Mouse (Mus musculus) liver, embryonic 12.5 days (tissue): ENCODE measurements around the gene Sbf2. TPM values are rescaled to one million over a fixed set of nuclear protein-coding genes. Genes with fewer than 3 reads are reported as not detected.

Experiments
- ATAC-seq: fragments of 200-750 bp; cut with Nextera tagmentation; 2 replicates; pipeline ENCODE4 v1.8.0; 2017; ENCODE audit warnings: moderate number of reproducible peaks, mild to moderate bottlenecking, moderate library complexity
- H3K27ac ChIP-seq: fragments of 300-500 bp; sonication (generic); 2 replicates; pipeline ENCODE4 v1.5.1; 2016; ENCODE audit warnings: mild to moderate bottlenecking
- H3K27me3 ChIP-seq: fragments of 300-500 bp; sonication (generic); replicated peaks from 2 replicates; pipeline ENCODE4 v1.6.1; 2016; ENCODE audit warnings: mild to moderate bottlenecking, moderate library complexity
- H3K36me3 ChIP-seq: fragments of 300-500 bp; sonication (generic); 2 replicates; pipeline ENCODE4 v1.6.1; 2016; ENCODE audit warnings: mild to moderate bottlenecking, moderate library complexity
- H3K4me1 ChIP-seq: fragments of 300-500 bp; sonication (generic); 2 replicates; pipeline ENCODE4 v1.6.1; 2016
- H3K4me2 ChIP-seq: fragments of 300-500 bp; sonication (generic); 2 replicates; pipeline ENCODE4 v1.6.1; 2016; ENCODE audit warnings: mild to moderate bottlenecking, moderate library complexity
- H3K4me3 ChIP-seq: fragments of 300-500 bp; sonication (generic); 2 replicates; pipeline ENCODE4 v1.5.1; 2016; ENCODE audit warnings: mild to moderate bottlenecking, moderate library complexity
- H3K9ac ChIP-seq: fragments of 300-500 bp; sonication (generic); 2 replicates; pipeline ENCODE4 v1.6.1; 2016; ENCODE audit warnings: mild to moderate bottlenecking, moderate library complexity
- H3K9me3 ChIP-seq: fragments of 300-500 bp; sonication (generic); replicated peaks from 2 replicates; pipeline ENCODE4 v1.6.1; 2016; ENCODE audit warnings: mild to moderate bottlenecking, moderate library complexity
- WGBS: fragments of 180-500 bp; shearing (Covaris S2); methylation state at CpG from one replicate; pipeline ENCODE4 v1.1.7; 2016; ENCODE audit not compliant: insufficient replicate concordance; 5-methylcytosine and 5-hydroxymethylcytosine counted together
- polyA plus RNA-seq: library from polyadenylated mRNA; unstranded; fragments of >200 nt; fragmentation: Nextera tagmentation; extraction: Ambion mirVana; gene quantifications from 2 replicates; pipeline ENCODE4 v1.2.1, GENCODE M21; 2016

The Sbf2 gene
- polyA plus RNA-seq, 1 experiment from 2014 or later = 9.2 TPM

DNA sequence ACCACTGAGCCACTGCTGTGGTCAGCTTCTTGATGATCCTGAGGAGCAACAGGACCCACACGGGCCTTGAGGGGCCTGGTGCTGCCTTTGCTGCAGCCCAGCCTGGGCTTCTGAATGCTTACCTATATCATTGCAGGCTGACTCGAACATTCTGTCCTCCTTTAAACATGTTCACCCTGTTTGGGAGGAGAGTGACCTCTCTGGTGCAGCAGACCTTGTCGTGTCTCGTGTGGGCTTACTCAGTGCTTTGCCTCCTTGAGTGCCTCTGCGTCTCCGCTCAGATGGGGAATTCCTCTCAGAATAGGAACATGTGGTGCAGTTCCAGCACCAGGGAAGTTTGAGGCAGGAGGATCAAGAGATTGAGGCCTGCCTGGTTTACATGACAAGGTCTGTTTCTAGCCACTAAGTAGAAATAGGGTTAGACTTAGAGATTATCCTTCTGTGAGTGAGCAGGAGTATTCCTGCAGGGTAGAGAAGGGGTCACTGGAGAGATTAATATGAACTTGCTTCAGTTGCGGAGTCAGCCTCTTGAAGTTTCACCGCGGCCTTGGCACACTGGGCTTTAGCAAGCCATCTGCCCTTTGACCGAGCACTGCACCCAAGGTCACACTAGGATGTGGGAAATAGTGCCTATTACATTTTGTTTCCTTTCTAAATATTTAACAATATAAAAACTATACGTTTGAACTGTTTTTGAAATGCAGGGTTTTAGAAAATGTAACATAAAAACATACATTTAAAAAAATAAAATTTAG lies 356.3 kb downstream of the Sbf2 start:
- Histone ChIP-seq H3K27me3 (no peaks in the 10 kb centered on the region), H3K4me3 (no peak overlapping the region), H3K9me3 (no peaks in the 10 kb centered on the region), H3K4me2 (no peak overlapping the region), H3K36me3 (peaks cover 8% of the 10 kb centered on the region), H3K9ac (no peak overlapping the region), H3K27ac (no peak overlapping the region), H3K4me1 (peaks cover 29% of the 10 kb centered on the region)
- ATAC-seq = no peak
- WGBS = 75% methylated on average over 11 of the region's 11 CpGs

Other genes with a start within 250 kb of the Sbf2 start
- gene Adm, start 12.7 kb upstream of the Sbf2 start, polyA plus RNA-seq = 7.8 and 8.9 TPM in 2 replicates
- 33.7 and 34.2 TPM in 2 replicates for gene Ampd3, start 153.3 kb upstream of the Sbf2 start, polyA plus RNA-seq
- 29.1 and 31.7 TPM in 2 replicates for gene Rnf141, start 229.5 kb upstream of the Sbf2 start, polyA plus RNA-seq
- gene Lyve1, start 248.3 kb upstream of the Sbf2 start, polyA plus RNA-seq = 26.7 and 28.6 TPM in 2 replicates